Mouse (Mus musculus) brain, adult 2 months (tissue): ENCODE results near the gene Mgl2.

Source experiments
- DNase-seq: peaks from one replicate; pipeline ENCODE4 v3.0.0; 2011; ENCODE audit warnings: low read depth, low spot score

Mgl2 gene

GRCm38 (mm10) chr11:70170291-70170690 lies 40.2 kb downstream of the Mgl2 start:
- DNase-seq, result peak; percentile 39

GRCm38 (mm10) chr11:70171181-70171580 lies 41.1 kb downstream of the Mgl2 start:
- no peak for DNase-seq

DNA sequence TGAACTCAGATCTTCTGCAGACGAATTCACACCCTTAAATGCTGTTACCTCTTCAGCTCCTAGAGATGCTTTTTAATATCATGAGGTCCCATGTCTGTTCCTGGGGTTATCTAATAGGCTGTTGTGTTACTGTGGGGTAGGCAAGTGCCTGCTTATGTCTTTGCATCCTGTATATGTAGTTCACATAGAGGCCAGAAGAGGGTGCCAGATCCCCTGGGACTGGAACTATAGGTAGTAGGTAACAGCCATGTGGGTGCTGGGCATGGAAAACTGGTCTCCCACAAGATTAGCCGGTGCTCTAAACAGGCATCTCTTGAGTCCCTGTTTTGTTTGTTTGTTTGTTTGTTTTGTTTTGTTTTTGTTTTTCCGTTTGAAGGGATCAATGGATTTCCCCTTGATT lies 41.7 kb downstream of the Mgl2 start:
- DNase-seq, result peak; percentile 26

GRCm38 (mm10) chr11:70172298-70172697 lies 42.2 kb downstream of the Mgl2 start:
- no peak for DNase-seq

GRCm38 (mm10) chr11:70174491-70174890 lies 44.4 kb downstream of the Mgl2 start:
- no peak for DNase-seq

- no peak for DNase-seq
Measured at GRCm38 (mm10) chr11:70177647-70178046, 47.5 kb downstream of the Mgl2 start.

DNA sequence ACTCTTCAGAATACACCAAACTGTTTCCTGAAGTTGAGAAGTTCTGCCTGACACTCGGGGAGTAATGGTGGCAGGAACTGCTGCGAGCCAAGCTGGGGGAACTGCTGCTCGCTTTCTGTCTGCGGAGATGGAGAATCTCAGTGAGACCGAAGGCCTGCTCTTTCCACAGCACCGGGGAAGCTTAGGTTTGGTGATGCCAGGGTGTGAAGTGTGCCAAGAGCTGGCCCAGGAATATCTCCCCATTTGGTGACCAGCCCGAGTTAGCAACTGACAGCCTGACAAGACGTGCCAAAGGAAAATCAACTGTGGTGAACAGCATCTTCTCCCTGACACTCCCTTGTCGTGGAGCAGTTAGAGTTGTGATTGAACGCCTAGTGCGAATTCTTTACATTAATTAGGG lies 48.2 kb downstream of the Mgl2 start:
- no peak for DNase-seq

GRCm38 (mm10) chr11:70178756-70179155 lies 48.6 kb downstream of the Mgl2 start:
- no peak for DNase-seq

- DNase-seq, result peak; percentile 74
Measured at GRCm38 (mm10) chr11:70179401-70179800, 49.3 kb downstream of the Mgl2 start.

GRCm38 (mm10) chr11:70180496-70180895 lies 50.4 kb downstream of the Mgl2 start:
- DNase-seq, result no peak

- DNase-seq, result no peak
Measured at GRCm38 (mm10) chr11:70185120-70185519, 55.0 kb downstream of the Mgl2 start.
